Mouse (Mus musculus): ENCODE measurements around the gene D17H6S53E.
A peak's percentile ranks its signal among the peaks of the same experiment; 100 is the strongest.

D17H6S53E gene

GRCm38 (mm10) chr17:35162121-35162520 lies 35.9 kb downstream of the D17H6S53E start:
- DNase-seq (ENCODE audit: low spot score in 2 of 2), result no peak

GRCm38 (mm10) chr17:35162730-35163129 lies 36.6 kb downstream of the D17H6S53E start:
- no peak for DNase-seq (ENCODE audit: low spot score in 2 of 2)

DNA sequence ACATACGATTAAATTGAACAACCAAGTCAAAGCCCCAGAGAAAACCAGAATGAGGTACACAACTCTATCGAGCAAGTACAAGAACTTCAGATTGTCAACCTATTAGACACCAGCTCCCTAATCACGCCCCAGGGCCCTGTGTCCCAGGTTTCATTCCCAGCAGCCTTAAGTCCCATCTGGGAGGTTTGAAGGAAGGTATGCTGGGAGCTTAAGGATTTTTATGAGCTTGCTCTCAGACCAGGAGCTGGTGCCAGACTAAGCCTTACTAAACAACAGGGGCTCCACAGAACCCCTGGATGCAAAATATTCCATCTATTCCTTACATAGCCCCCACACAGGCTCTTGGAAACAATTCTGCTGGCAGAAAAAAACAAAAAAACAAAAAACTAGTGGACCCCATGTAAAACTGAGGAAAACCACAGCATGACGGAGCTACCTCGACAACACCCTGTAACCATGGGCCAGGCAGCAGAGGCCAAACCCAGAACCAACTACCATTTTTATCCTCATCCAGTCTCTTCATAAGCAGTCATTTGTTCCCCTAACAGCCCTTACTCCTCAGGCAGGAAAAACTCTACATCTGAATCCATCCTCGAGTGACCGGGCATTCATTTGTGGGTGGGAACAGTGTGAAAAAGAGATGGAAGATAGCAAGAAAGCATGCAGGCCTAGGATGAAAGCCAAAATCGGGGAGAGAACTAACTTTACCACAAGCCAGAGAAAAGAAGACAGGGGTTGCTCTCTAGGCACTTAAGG lies 37.3 kb downstream of the D17H6S53E start:
- DNase-seq (ENCODE audit: low spot score in 2 of 2), result no peak

DNA sequence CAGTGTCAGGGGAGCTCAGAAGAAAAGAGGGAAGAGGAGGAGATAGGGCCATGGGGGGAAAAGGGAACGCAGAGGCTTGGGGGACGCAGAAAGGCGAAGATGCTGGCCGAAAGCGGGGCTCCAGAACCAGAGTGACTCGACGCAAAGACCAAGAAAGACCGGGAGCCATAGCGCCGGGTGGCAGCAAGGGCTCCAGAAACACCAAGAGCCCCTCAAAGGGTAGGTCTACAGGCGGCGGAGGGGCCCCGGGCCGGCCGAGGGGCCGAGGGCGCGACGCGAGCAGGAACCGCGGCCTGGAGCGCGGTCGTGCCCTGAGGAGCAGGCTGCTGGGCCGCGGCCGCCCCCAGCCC lies 38.0 kb downstream of the D17H6S53E start:
- DNase-seq (ENCODE audit: low spot score in 2 of 2), result no peak

- peak; percentile 97 for DNase-seq (ENCODE audit: low spot score in 2 of 2)
Observed at GRCm38 (mm10) chr17:35164568-35165450, 38.6 kb downstream of the D17H6S53E start, which contains the start of gene Prrc2a. TSS of gene Prrc2a (minus strand) at chr17:35164897.

GRCm38 (mm10) chr17:35165451-35166155 lies 39.4 kb downstream of the D17H6S53E start:
- no peak for DNase-seq (ENCODE audit: low spot score in 2 of 2)

- peak; percentile 67 to 79 for DNase-seq (ENCODE audit: low spot score in 2 of 2)
Observed at GRCm38 (mm10) chr17:35166352-35167035, 40.3 kb downstream of the D17H6S53E start.

GRCm38 (mm10) chr17:35167794-35168193 lies 41.6 kb downstream of the D17H6S53E start:
- DNase-seq (ENCODE audit: low spot score in 2 of 2), result no peak

DNA sequence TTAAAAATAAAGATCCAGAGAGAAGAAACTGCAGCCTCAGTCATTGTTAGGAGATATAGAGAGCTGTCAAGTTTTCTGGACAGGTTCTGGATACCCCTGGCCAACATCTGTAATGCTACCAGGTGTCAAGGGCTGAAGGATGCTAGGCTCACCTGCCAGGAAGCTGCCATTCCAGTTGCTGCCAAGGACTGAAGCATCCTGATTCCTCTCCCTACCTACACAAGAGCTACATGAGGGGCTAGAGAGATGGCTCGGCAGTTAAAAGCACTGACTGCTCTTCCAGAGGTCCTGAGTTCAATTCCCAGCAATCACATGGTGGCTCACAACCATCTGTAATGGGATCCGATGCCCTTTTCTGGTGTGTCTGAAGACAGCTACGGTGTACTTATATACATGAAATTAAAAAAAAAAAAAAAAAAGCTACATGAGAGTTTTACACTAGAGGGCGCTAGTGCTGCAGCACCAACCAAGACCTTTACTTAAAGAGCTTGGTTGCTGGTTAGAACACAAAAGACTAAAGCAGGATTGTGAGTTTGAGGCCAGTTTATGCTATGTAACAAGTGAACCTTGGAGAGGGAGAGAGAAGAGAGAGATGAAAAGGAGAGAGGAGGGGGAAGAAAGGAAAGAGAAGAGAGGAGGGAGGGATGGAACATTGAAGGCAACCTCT lies 42.5 kb downstream of the D17H6S53E start:
- DNase-seq (ENCODE audit: low spot score in 2 of 2), result peak in 1 of 2 experiments; percentile 52

GRCm38 (mm10) chr17:35172445-35173234 lies 46.5 kb downstream of the D17H6S53E start:
- no peak for DNase-seq (ENCODE audit: low spot score in 2 of 2)

DNA sequence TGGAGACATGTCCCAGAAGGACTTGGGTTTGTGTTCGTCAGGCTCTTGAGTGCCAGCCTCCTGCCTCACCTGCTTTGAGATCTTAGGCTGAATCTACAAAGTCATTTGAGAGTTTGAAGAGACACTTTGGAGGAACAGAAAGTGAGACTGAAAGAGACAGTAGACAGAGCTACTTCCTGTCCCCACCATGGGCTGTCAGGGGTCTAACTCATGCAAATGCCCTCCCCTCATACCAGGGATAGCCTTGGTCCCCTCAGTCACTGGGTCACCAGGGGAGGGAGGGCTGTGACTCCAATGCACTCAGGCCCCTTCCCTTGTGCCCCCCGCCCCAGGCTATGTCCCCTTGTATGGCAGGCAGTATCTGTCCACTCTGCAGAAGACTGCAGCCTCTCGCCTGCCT lies 47.2 kb downstream of the D17H6S53E start:
- peak in 1 of 2 experiments; percentile 65 for DNase-seq (ENCODE audit: low spot score in 2 of 2)

DNA sequence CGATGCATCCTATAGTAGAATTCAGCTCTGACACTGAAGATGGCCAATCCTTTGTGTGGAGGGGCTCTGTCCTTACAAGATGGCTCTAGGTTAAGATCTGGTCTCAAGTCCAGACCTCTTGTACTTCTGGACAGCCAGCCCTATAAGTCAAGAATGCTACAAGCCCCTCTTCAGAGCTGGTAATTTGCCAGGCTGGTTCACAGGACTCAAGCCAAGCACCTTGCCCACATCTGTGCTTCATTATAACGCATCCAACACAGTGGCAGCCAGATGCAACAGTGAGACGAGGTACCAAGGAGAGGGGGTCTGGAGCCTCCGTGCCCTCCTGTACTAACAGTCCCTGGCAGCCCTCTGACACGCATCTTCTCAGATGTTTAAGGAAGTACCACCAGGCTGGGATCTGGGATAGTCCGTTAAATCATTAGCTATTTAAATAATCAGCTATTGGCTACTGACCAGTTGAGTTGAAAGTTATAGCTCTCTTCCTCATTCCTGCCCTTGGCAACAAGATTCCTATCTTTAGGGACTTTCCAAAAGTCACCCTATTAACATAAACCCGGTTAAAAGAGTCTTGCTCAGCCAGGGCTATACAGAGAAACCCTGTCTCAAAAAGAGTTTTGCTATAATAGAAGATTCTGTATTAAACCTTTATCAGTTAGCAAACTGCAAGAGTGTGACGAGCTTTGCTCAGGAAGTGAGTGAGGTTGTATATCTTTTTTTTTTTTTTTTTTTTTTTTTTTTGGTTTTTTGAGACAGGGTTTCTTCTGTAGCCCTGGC lies 48.2 kb downstream of the D17H6S53E start:
- DNase-seq (ENCODE audit: low spot score in 2 of 2), result no peak

DNA sequence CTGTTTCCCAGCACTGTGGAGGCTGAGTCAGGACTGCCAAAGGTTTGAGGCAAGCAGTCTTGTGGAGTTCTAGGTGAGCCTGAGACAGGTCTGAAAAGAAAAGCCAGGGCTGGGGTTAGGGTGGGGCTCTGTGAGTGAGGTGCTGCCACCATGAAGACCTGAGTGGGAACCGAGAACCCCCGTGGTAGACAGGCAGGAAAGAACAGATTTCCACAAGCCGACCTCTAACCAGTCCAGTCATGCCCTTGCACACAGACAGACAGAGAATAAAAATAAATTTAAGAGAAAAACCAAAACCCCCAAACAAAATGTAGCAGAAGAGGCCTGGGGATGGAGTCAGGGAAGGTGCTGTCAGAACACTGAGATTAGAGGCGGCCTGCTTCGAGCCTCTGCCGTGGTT lies 49.2 kb downstream of the D17H6S53E start:
- DNase-seq (ENCODE audit: low spot score in 2 of 2), result no peak

DNA sequence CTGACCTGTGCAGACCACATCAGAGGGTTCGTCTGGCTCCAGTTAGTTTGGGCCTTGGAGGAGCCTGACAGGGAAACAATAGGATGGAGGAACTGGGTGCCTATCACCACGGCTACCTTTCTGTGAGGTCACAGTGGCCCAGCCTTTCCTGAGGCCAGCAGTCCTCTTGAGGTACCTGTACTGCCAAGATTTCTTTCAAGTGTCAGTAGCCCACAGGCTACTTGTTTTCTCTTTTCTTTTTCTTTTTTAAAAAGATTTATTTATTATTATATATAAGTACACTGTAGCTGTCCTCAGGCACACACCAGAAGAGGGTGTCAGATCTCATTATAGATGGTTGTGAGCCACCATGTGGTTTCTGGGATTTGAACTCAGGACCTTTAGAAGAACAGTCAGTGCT lies 49.8 kb downstream of the D17H6S53E start, which contains the start of gene Aif1:
Gene Aif1, minus strand, starts transcription at position 101 of the 400 bp plus-strand sequence.
- no peak for DNase-seq (ENCODE audit: low spot score in 2 of 2)
